Mouse (Mus musculus) cortical plate, adult 2 months (tissue): Measurements from ENCODE around the gene Nup98.

Source experiments
- CTCF ChIP-seq: fragments of 200-500 bp; IDR thresholded peaks from 2 replicates; pipeline ENCODE4 v1.5.1; 2011; ENCODE audit warnings: mild to moderate bottlenecking, control low read depth, low read length; ENCODE audit not compliant: insufficient read depth; ENCODE audit errors: extremely low read depth
- POLR2A ChIP-seq: fragments of 200-500 bp; IDR thresholded peaks from 2 replicates; pipeline ENCODE4 v1.6.1; 2011; ENCODE audit warnings: mild to moderate bottlenecking, low read length, control low read depth; ENCODE audit not compliant: insufficient read depth; ENCODE audit errors: extremely low read depth

GRCm38 (mm10) chr7:102233059-102233458 lies 23.1 kb upstream of the Nup98 start:
- TF ChIP-seq CTCF (no peak), POLR2A (no peak)
